Mouse (Mus musculus) testis, postnatal 14 days (tissue): ENCODE measurements around the gene 4930452B06Rik.
"Not testable (repeated sequence)": the region's sequence is repeated elsewhere in the genome, so short reads cannot be mapped to it uniquely, and the experiment has no call there.

Source experiments
- DNase-seq: peaks from one replicate; pipeline ENCODE4 v3.0.0; 2021; ENCODE audit warnings: low spot score

Gene 4930452B06Rik

GRCm38 (mm10) chr14:8665636-8666411 is at the start of gene 4930452B06Rik:
TSS of gene 4930452B06Rik (minus strand) at chr14:8666240.
- peak; percentile 87 for DNase-seq

DNA sequence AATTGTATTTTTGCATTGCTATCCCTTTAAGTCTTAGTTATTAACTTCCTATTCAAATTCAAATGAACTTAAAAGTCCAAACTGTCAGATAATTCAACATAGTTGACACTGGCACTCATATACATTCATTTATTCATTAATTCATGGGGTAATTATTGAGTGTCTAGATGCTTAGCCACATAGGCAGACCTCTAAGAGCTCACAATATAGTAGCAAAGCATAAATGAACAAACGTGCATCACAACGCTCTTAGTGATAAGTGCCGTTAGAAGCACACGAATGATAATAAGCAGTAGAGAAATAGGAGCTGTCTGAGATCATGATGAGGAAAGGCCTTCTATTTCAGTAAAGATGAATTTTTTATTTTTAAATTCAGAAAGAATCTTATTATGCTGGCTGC is 46.6 kb upstream of the 4930452B06Rik start:
- no peak for DNase-seq

DNA sequence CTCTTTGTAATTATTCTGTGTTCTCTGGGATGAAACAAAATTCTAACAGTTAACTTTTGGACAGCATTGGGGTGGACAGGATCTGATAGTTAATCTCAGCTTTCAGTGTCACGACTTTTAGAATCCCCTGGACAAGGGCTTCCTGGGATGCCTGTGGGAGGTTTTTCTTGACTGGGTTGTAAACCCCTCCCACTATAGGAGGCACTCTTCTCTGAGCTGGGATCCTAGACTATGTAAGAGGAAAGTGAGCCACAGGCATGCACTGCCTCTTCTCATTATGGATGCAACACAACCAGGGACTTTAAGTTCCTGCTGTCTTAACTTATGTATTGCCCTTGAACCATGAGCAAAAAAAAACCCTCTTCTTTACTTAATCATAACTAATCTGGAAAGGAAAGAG is 23.4 kb upstream of the 4930452B06Rik start:
- DNase-seq, result no peak

DNA sequence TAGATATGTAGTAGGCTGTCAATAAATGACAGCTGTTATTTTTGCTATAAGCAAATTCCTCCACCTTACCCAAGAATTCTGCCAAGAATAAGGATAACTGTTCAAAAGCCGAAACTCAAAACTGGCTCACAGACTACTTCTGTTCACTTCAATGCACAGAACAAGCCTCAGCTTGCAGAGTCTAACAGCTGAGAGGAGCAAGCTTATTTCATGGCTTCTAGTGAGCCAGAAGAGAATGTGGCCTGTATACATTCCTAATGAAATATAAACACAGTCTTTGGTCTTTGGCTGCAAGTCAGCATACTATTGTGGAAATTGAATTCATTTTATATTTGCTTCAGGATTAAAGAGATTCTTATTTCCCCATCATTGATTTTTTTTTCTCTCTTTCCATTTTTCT is 22.4 kb upstream of the 4930452B06Rik start:
- DNase-seq, result no peak

GRCm38 (mm10) chr14:8686185-8686584 is 20.1 kb upstream of the 4930452B06Rik start:
- DNase-seq, result no peak

DNA sequence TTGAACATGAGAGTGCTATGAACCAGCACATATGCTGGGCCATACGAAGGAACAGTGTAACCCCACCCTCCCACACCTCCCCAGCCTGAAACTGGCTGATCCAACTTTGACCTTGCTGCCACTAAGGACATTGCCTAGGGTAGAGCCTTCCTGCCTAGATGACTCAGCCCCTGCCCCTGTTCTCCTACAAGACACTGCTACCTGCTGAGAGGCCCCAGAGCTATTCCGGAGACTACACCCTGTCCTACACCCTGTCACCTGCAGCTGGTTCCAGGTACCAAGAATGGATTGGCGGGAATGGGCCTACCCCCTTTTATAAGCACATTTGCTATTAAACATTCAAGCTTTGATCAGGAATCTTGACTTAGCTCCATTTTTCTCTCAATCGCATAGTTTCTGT is 13.9 kb upstream of the 4930452B06Rik start:
- DNase-seq, result no peak

DNA sequence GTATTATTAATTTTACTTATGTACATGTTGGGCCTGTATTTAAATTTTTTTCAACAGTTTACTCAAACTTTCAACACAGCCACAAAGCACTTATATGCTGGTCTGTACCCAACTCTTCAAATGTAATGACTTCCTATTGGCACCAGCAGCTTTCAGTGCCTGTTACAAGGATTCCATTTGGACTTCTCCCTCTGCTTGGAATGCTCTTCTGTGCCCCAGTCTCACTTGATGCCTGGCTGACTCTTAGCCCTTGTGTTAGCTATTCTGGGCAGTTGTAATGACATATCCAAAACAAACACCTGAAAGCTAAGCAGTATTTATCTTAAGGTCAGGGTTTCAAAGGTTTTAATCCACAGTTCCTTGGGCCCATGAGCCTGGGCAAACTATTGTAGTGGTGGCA is 5.7 kb downstream of the 4930452B06Rik start:
- no peak for DNase-seq

DNA sequence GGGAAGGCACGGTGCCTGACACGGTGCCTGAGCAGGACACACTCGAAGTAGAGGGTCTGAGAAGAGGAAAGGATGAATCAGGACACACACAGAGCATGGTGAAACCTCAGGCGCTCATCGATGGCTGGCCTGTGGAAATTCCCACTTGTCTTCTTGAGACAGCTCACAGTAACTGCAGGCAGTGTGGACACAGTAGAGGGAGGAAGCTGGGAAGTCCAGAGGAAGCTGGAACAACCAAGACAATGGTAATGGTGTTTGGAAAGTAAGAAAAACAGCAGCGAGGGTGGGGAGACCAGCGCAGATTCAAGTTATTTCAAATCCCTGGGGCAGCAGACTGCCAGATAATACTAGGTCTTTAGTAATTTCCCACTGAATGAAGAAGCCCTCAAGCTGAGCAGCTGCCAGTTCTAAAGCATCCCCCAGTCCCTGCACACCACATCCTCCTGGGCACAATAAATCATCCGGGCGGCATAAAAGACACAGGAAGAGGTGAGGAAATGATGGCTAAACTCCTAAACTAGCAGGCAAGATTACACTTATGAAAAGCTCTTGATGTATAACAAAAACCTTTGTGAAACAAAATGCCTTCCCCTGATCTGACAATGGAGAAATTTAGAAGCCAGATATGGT is 24.3 kb downstream of the 4930452B06Rik start:
- no peak for DNase-seq

DNA sequence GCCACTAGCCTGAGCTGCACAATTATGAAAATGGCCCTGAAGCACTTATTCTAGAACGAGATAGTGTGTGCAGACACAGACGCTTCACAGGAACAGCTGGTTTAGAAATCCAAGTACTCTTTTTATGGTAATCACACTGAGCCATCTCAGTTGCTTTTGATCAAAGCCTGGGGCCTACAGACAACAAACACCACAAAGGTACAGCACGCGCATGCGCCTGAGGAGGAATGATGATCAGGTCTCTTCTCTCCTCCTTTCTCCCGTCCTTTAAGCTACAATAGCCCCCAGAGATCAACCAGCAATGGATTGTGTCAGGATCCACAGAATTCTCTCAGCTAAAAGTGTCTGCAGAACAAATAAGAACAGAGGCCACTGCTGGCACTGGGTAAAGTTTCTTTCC is 33.8 kb downstream of the 4930452B06Rik start:
- no peak for DNase-seq

DNA sequence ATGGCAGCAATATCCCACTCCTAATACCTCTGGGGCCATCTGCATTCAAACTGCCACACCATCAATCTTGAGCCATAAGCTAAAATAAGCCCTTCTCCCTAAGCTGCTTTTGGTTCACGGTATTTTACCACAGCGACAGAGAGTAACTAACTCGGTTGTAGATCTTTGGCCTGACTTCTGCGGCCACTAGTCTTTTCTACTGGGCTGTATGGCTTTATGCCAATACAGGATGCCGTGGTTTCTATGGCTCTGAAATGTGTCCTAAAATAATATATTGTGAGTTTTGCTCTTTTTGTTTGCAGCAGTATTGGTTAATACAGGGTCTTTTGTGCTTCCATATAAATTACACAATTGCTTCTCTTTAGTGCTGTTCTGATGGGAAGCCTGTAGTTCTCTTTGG is 37.6 kb downstream of the 4930452B06Rik start:
- no peak for DNase-seq

DNA sequence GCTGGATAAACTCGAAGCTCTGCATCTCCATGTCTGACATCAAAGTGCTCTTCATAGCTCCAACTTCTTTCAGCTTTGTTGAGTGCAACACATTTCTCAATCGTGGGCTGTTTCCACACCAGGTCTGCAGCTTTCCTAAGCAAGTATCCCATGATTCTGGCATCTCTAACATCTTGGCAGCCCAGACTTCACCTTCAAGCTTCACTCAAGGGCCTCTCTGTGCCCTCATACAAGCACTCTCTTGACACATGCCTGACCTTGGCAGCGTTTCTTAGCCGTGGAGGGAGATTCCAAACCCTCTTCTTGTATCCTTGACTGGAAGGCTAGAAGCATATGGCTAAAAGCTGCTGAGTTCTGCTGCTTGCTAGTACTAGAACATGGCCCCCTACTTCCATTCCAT is 38.6 kb downstream of the 4930452B06Rik start:
- no peak for DNase-seq

DNA sequence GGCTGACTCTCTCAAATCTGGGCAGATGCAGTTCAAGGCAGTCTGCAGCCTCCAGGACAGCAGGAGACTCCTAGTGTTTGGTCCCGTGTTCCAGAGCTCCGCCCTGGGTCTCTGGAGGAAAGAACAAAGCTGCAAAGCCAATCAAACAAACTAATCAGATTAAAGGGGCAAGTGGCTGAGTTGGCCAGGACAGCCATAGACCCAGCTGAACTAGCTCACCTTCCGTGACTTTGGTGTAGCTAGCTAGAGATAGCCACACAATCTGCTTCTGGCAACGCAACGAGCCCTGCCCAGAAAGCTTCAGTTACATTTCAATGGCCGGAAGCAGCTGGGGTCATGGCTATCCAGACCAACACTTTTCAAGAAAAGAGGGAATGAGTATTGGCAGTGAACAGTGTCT is 44.9 kb downstream of the 4930452B06Rik start:
- no peak for DNase-seq

DNA sequence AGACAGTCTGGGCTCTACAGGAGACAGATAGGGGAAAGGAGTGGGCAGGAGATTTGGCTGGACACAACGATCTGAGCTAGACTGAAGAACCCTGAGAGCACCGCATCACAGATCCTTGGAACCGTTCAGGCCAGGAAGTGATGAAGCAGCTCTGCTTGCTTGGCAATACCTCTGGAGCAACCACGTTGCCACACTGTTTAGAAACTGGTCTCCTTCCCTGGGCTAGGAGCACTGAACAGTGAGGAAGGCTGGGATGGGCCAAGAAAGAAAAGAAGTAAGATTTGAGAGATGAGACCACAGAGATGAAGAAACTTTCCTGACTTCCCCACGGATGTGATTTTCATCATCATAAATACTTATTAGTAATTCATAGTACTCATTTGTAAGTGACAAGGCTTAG is 45.5 kb downstream of the 4930452B06Rik start:
- no peak for DNase-seq

GRCm38 (mm10) chr14:8615636-8616035 is 50.4 kb downstream of the 4930452B06Rik start:
- no peak for DNase-seq

- not testable (repeated sequence) for DNase-seq
Measured at GRCm38 (mm10) chr14:8614430-8614829, 51.6 kb downstream of the 4930452B06Rik start.

GRCm38 (mm10) chr14:8612080-8612479 is 54.0 kb downstream of the 4930452B06Rik start:
- no peak for DNase-seq

DNA sequence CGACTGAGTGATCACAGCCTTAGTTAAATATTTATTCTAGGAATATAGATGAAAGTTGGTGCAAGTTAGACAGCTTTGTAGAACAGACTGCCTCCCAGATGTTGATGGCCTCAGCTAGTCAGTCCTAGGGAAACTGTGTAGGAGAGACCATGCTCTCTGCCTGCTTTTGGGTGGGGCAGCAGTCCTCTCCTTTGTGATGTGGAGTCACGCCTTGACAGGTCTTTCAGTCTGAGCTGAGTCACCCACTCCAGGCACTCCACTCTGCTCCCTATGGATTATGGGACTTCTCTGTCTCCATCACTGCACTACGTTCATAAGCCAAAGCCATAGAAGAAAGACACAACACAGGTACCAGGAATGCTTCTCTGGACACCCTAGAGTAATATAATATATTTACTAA is 55.9 kb downstream of the 4930452B06Rik start:
- no peak for DNase-seq

DNA sequence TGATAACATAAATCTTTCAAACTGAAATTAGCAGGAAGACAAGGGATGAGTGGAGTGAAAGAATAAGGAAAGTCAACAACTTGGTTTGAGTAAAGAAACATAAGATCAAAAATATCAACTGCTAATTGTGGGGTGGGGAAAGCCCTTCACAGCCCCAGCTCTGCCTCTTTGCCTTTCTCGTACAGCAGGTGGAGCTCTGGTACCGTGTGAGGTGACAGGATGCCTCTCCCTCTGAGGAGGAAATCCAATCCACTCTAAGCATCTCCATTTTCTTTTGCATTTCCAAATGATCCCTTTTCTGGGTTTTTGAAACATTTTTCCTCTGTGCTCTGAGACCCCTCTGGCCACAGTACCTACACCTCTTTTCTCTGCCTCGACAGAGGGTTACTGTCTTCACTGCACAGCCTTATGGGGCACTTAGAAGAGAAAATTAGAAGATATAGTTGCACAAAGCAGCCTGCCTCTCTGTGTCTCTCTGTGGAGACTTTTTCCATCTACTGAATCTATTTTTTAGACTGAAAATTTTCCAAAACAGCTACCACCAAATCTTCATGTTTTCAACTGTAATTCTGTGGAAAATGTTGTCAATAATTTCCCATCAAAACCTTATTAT is 57.4 kb downstream of the 4930452B06Rik start:
- DNase-seq, result no peak

DNA sequence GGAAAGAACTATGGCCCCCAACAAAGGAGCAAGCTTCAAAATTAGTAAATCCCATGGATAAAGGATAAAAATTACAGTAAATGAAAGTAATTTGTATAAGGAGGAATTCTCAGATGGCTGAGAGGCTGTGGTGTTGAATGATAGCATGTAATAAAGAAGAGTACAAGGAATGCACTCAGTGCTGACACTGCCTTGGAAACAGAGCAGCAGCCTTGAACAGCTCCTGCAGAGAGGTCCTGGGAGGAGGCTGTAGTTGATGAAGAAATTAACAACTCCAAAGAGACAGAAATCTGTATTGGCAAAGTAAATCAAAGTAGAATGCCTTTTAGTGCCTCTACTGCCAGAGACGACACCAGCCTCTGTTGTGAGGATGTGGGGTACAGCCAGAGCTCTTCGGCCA is 61.1 kb downstream of the 4930452B06Rik start:
- DNase-seq, result no peak

- no peak for DNase-seq
Measured at GRCm38 (mm10) chr14:8585031-8585430, 81.0 kb downstream of the 4930452B06Rik start.

GRCm38 (mm10) chr14:8551006-8551405 is 115.0 kb downstream of the 4930452B06Rik start:
- DNase-seq, result not testable (repeated sequence)

DNA sequence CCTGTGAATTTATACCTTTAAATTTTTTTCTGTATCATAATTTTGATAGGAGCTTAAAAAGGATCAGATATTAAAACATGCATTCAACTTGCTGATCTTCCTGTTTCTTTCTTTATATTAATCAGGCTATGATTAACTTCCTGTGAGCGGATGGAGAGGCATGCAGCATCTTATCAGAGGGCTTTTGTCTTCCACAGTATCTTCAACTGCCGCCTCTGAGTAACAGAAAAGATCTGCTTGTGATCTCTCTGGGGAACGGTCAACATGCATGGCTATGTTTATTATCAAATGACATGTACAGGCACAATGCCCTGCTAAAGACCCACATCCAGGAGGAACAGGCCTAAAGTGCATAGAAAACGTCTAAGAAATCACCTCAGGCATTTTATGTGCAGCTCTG is 116.9 kb downstream of the 4930452B06Rik start:
- no peak for DNase-seq

GRCm38 (mm10) chr14:8536024-8536423 is 130.0 kb downstream of the 4930452B06Rik start:
- no peak for DNase-seq
